Mouse (Mus musculus) CH12.LX (cell line): Measurements from ENCODE around the gene Tectb. TPM values are rescaled to one million over a fixed set of nuclear protein-coding genes. Genes with fewer than 3 reads are reported as not detected.

Experiments used
- DNase-seq: peaks from one replicate; pipeline ENCODE4 v3.0.0-alpha.2; 2013; ENCODE audit errors: extremely low read depth
- H3K27ac ChIP-seq: 2 replicates; pipeline ENCODE4 v1.5.1; 2012; ENCODE audit warnings: low read depth, mild to moderate bottlenecking, control low read depth, moderate library complexity; ENCODE audit not compliant: insufficient read depth
- H3K27me3 ChIP-seq: replicated peaks from 2 replicates; pipeline ENCODE3; 2012; ENCODE audit warnings: inconsistent platforms
- H3K36me3 ChIP-seq, 2 experiments: replicated peaks in 1 of 2; 2 replicates each; pipeline versions ENCODE3 to v1.6.1; 2012; ENCODE audit warnings: inconsistent platforms in 1 of 2, low read length in 1 of 2, mild to moderate bottlenecking in 1 of 2, mixed read lengths in 1 of 2, moderate library complexity in 1 of 2; ENCODE audit not compliant: control insufficient read depth in 1 of 2, insufficient read depth in 1 of 2
- H3K4me1 ChIP-seq, 2 experiments: 2 replicates each; pipeline ENCODE4 v1.6.1; 2012; ENCODE audit warnings: inconsistent platforms in 1 of 2, moderate library complexity in 1 of 2; ENCODE audit not compliant: insufficient read depth in 2 of 2, control insufficient read depth in 1 of 2
- H3K4me2 ChIP-seq: 2 replicates; pipeline ENCODE4 v1.6.1; 2012; ENCODE audit warnings: low read depth, mild to moderate bottlenecking, control low read depth; ENCODE audit not compliant: poor library complexity, insufficient read depth, severe bottlenecking
- H3K4me3 ChIP-seq, 3 experiments: fragments of 150-350 bp in 1 of 3; sonication (generic) in 1 of 3; replicated peaks in 1 of 3; 2 replicates each; pipeline versions ENCODE3 to v1.5.1; 2011 to 2012; ENCODE audit warnings: low read depth in 2 of 3, low read length in 2 of 3, mild to moderate bottlenecking in 2 of 3, moderate library complexity in 2 of 3, control low read depth in 1 of 3, improper control_type of control experiment in 1 of 3, inconsistent platforms in 1 of 3, mixed read lengths in 1 of 3; ENCODE audit not compliant: poor library complexity in 1 of 3
- H3K79me2 ChIP-seq: replicated peaks from 2 replicates; pipeline ENCODE4 v1.6.1; 2012; ENCODE audit warnings: mild to moderate bottlenecking, moderate library complexity; ENCODE audit not compliant: control insufficient read depth, poor library complexity, insufficient read depth, severe bottlenecking; ENCODE audit errors: extremely low read depth
- H3K9ac ChIP-seq: 2 replicates; pipeline ENCODE4 v1.6.1; 2012; ENCODE audit warnings: low read depth, mild to moderate bottlenecking, control low read depth, moderate library complexity; ENCODE audit not compliant: insufficient read depth
- H3K9me3 ChIP-seq: replicated peaks from 2 replicates; pipeline ENCODE3; 2012; ENCODE audit warnings: low read length, inconsistent platforms, mixed read lengths
- CHD2 ChIP-seq: IDR thresholded peaks from 2 replicates; pipeline ENCODE4 v1.6.1; 2011; ENCODE audit warnings: low read length, improper control_type of control experiment
- E2F4 ChIP-seq: IDR thresholded peaks from 2 replicates; pipeline ENCODE4 v1.6.1; 2011; ENCODE audit warnings: low read depth, low read length, improper control_type of control experiment; ENCODE audit not compliant: insufficient replicate concordance
- EP300 ChIP-seq: IDR thresholded peaks from 2 replicates; pipeline ENCODE4 v1.6.1; 2011; ENCODE audit warnings: low read length, improper control_type of control experiment
- IRF4 ChIP-seq: IDR thresholded peaks from 2 replicates; pipeline ENCODE4 v1.6.1; 2014; ENCODE audit warnings: low read depth, mild to moderate bottlenecking, inconsistent platforms, low read length, improper control_type of control experiment
- KAT2A ChIP-seq: IDR thresholded peaks from 2 replicates; pipeline ENCODE4 v1.6.1; 2012; ENCODE audit warnings: low read length, improper control_type of control experiment, inconsistent platforms; ENCODE audit not compliant: insufficient replicate concordance
- MAFK ChIP-seq: IDR thresholded peaks from 2 replicates; pipeline ENCODE4 v1.6.1; 2011; ENCODE audit warnings: low read length, improper control_type of control experiment; ENCODE audit not compliant: insufficient replicate concordance
- MAX ChIP-seq: IDR thresholded peaks from 2 replicates; pipeline ENCODE4 v1.6.1; 2011; ENCODE audit warnings: low read length, improper control_type of control experiment
- MAZ ChIP-seq: IDR thresholded peaks from 2 replicates; pipeline ENCODE4 v1.6.1; 2012; ENCODE audit warnings: low read depth, mild to moderate bottlenecking, inconsistent platforms, low read length, improper control_type of control experiment, moderate library complexity
- NELFE ChIP-seq: IDR thresholded peaks from 2 replicates; pipeline ENCODE4 v1.6.1; 2011; ENCODE audit warnings: low read depth, low read length, improper control_type of control experiment
- PAX5 ChIP-seq: IDR thresholded peaks from 2 replicates; pipeline ENCODE4 v1.6.1; 2012; ENCODE audit warnings: low read length, inconsistent platforms, mixed read lengths
- POLR2A ChIP-seq: IDR thresholded peaks from 2 replicates; pipeline ENCODE4 v1.6.1; 2011; ENCODE audit warnings: low read depth, mild to moderate bottlenecking, improper control_type of control experiment, low read length
- POLR2AphosphoS2 ChIP-seq: IDR thresholded peaks from 2 replicates; pipeline ENCODE4 v1.6.1; 2011; ENCODE audit warnings: low read depth, low read length, improper control_type of control experiment
- RAD21 ChIP-seq: IDR thresholded peaks from 2 replicates; pipeline ENCODE4 v1.6.1; 2011; ENCODE audit warnings: low read depth, mild to moderate bottlenecking, low read length, improper control_type of control experiment, moderate library complexity
- RCOR1 ChIP-seq: conservative IDR thresholded peaks from 2 replicates; pipeline ENCODE4 v1.6.1; 2012; ENCODE audit warnings: low read depth, mild to moderate bottlenecking, inconsistent platforms, low read length, improper control_type of control experiment
- SIN3A ChIP-seq: IDR thresholded peaks from 2 replicates; pipeline ENCODE4 v1.6.1; 2012; ENCODE audit warnings: low read length, improper control_type of control experiment, inconsistent platforms
- TBP ChIP-seq: conservative IDR thresholded peaks from 2 replicates; pipeline ENCODE4 v1.6.1; 2011; ENCODE audit warnings: low read depth, low read length, improper control_type of control experiment
- ZC3H11A ChIP-seq: IDR thresholded peaks from 2 replicates; pipeline ENCODE4 v1.6.1; 2012; ENCODE audit warnings: low read depth, mild to moderate bottlenecking, inconsistent platforms, low read length, improper control_type of control experiment
- ZKSCAN1 ChIP-seq: IDR thresholded peaks from 2 replicates; pipeline ENCODE4 v1.6.1; 2012; ENCODE audit warnings: low read depth, inconsistent platforms, low read length, improper control_type of control experiment, borderline replicate concordance
- ZNF384 ChIP-seq: IDR thresholded peaks from 2 replicates; pipeline ENCODE4 v1.6.1; 2012; ENCODE audit warnings: low read depth, low read length, improper control_type of control experiment, inconsistent platforms
- dilution Hi-C: fragments of 300-500 bp; cut with MboI; formaldehyde crosslinking; loops from 2 replicates; pipeline ENCODE4 v1.14.3; 2020; ENCODE audit warnings: low sequenced_read_pairs; ENCODE audit not compliant: extremely low pct_unique_long_range_greater_than_20kb, extremely low pct_ligation_motif_present
- in situ Hi-C: fragments of 300-500 bp; cut with MboI; formaldehyde crosslinking; loops from 3 replicates; pipeline ENCODE4 v1.14.3; 2019; ENCODE audit warnings: low sequenced_read_pairs, low pct_ligation_motif_present, low pct_unique_long_range_greater_than_20kb, mixed read lengths
- polyA plus RNA-seq: library from polyadenylated mRNA; unstranded; fragments of >175 nt; gene quantifications from 2 replicates; pipeline ENCODE4 v1.2.1, GENCODE M21; 2012; ENCODE audit warnings: low read depth; ENCODE audit not compliant: insufficient read length
- total RNA-seq, 2 experiments: library from RNA; depleted of rRNA; stranded (reverse); fragments of 300-350 nt in 1 of 2; fragments of >200 nt in 1 of 2; gene quantifications; 2 replicates each; pipeline ENCODE4 v1.2.3; 2012 to 2014

The Tectb gene
- total and polyA plus RNA-seq, 3 experiments = not detected

- H3K79me2 ChIP-seq = no peaks in the 10 kb centered on the region
- H3K27ac ChIP-seq = no peak overlapping the region
- no peak overlapping the region for H3K9ac ChIP-seq
- DNase-seq = no peak
- TF ChIP-seq POLR2AphosphoS2 = no peak
- TF ChIP-seq MAFK = no peak
- no peak for TF ChIP-seq IRF4
- no peak for TF ChIP-seq MAZ
- TF ChIP-seq POLR2A = no peak
- no peak for TF ChIP-seq NELFE
- no peak for TF ChIP-seq EP300
- TF ChIP-seq ZC3H11A = no peak
- no peak for TF ChIP-seq RCOR1
- TF ChIP-seq PAX5 = no peak
- TF ChIP-seq MAX = no peak
- TF ChIP-seq RAD21 = no peak
- TF ChIP-seq SIN3A = no peak
- no peak for TF ChIP-seq KAT2A
- no peak for TF ChIP-seq CHD2
- no peak overlapping the region for H3K4me3 ChIP-seq
- dilution Hi-C loops (no loop called here), in situ Hi-C loops (loop anchor here (5.0 kb wide), 1 partner anchor 106 kb away; no protein-coding TSS in a partner anchor)
- peaks cover 23 to 54% of the 10 kb centered on the region in 2 experiments for H3K4me1 ChIP-seq
- H3K36me3 ChIP-seq = no peaks in the 10 kb centered on the region
- H3K4me2 ChIP-seq = no peak overlapping the region
- H3K9me3 ChIP-seq = peaks cover 3% of the 10 kb centered on the region
- no peaks in the 10 kb centered on the region for H3K27me3 ChIP-seq
Measured at GRCm38 (mm10) chr19:55221208-55221607, 40.7 kb downstream of the Tectb start.

GRCm38 (mm10) chr19:55222268-55222667, 41.7 kb downstream of the Tectb start:
- no peak overlapping the region for H3K4me2 ChIP-seq
- dilution Hi-C loops (no loop called here), in situ Hi-C loops (loop anchor here (5.0 kb wide), 1 partner anchor 105 kb away; no protein-coding TSS in a partner anchor)
- H3K9me3 ChIP-seq = peaks cover 11% of the 10 kb centered on the region
- H3K27ac ChIP-seq = no peak overlapping the region
- no peaks in the 10 kb centered on the region for H3K27me3 ChIP-seq
- no peaks in the 10 kb centered on the region for H3K36me3 ChIP-seq
- H3K79me2 ChIP-seq = no peaks in the 10 kb centered on the region
- DNase-seq = no peak
- TF ChIP-seq PAX5 (no peak), ZKSCAN1 (peak; percentile 68)
- H3K9ac ChIP-seq = no peak overlapping the region
- no peak overlapping the region for H3K4me3 ChIP-seq
- peaks cover 22 to 62% of the 10 kb centered on the region in 2 experiments for H3K4me1 ChIP-seq

- Histone ChIP-seq H3K27me3 (no peaks in the 10 kb centered on the region), H3K9ac (no peak overlapping the region), H3K4me2 (no peak overlapping the region), H3K4me3 (no peak overlapping the region), H3K79me2 (no peaks in the 10 kb centered on the region), H3K4me1 (peaks cover 11 to 35% of the 10 kb centered on the region in 2 experiments), H3K36me3 (no peaks in the 10 kb centered on the region), H3K27ac (no peak overlapping the region), H3K9me3 (peaks cover 11% of the 10 kb centered on the region)
- dilution Hi-C loops = no loop called here
- DNase-seq = no peak
- in situ Hi-C loops = no loop called here
- no peak for TF ChIP-seq POLR2A
- no peak for TF ChIP-seq TBP
- no peak for TF ChIP-seq ZNF384
- TF ChIP-seq RCOR1 = no peak
- TF ChIP-seq ZKSCAN1 = no peak
- no peak for TF ChIP-seq EP300
- no peak for TF ChIP-seq RAD21
- TF ChIP-seq E2F4 = no peak
Measured at GRCm38 (mm10) chr19:55226621-55227020, 46.1 kb downstream of the Tectb start.
